Mouse (Mus musculus): Measurements from ENCODE around the gene Nrxn1. TPM values are rescaled to one million over a fixed set of nuclear protein-coding genes. Genes with fewer than 3 reads are reported as not detected.

The Nrxn1 gene
- polyA plus RNA-seq, 1 experiment: 0.05 TPM

- H3K27me3 ChIP-seq (ENCODE audit: control insufficient read depth, insufficient read depth, insufficient read length): no peaks in the 10 kb centered on the region
- no peak overlapping the region for H3K4me3 ChIP-seq
- H3K4me2 ChIP-seq (ENCODE audit: low read depth): peak overlapping the region; percentile 30
- H3K79me2 ChIP-seq (ENCODE audit: control insufficient read depth, insufficient read depth): no peaks in the 10 kb centered on the region
- TF ChIP-seq POLR2AphosphoS2 (IDR thresholded peaks at IDR 0.05; ENCODE audit: insufficient read length, low read depth) (no peak), REST (IDR thresholded peaks at IDR 0.05; ENCODE audit: insufficient read depth, insufficient read length) (no peak)
- no peaks in the 10 kb centered on the region for H3K36me3 ChIP-seq (ENCODE audit: control insufficient read depth, insufficient read depth)
- H3ac ChIP-seq (ENCODE audit: control insufficient read depth, insufficient read length): no peak overlapping the region
These were observed 1005.1 kb downstream of the Nrxn1 start for GRCm38 (mm10) chr17:90087616-90088313.

GRCm38 (mm10) chr17:90086826-90087225, 1006.0 kb downstream of the Nrxn1 start:
- Histone ChIP-seq H3K36me3 (ENCODE audit: control insufficient read depth, insufficient read depth) (no peaks in the 10 kb centered on the region), H3ac (ENCODE audit: control insufficient read depth, insufficient read length) (no peak overlapping the region), H3K27me3 (ENCODE audit: control insufficient read depth, insufficient read depth, insufficient read length) (no peaks in the 10 kb centered on the region), H3K4me3 (no peak overlapping the region), H3K79me2 (ENCODE audit: control insufficient read depth, insufficient read depth) (no peaks in the 10 kb centered on the region), H3K4me2 (ENCODE audit: low read depth) (no peak overlapping the region)
- TF ChIP-seq REST (IDR thresholded peaks at IDR 0.05; ENCODE audit: insufficient read depth, insufficient read length): no peak
- no peak for TF ChIP-seq SRF (IDR thresholded peaks at IDR 0.05; ENCODE audit: control insufficient read depth, insufficient read length, low read depth)
- no peak for TF ChIP-seq MYOD1 (IDR thresholded peaks at IDR 0.05; ENCODE audit: control insufficient read depth in 1 of 3, insufficient read length in 2 of 3, low read depth in 2 of 3)
- TF ChIP-seq USF1 (IDR thresholded peaks at IDR 0.05; ENCODE audit: low read depth): no peak

- Histone ChIP-seq H3K27me3 (ENCODE audit: control insufficient read depth, insufficient read depth, insufficient read length) (no peaks in the 10 kb centered on the region), H3K36me3 (ENCODE audit: control insufficient read depth, insufficient read depth) (no peaks in the 10 kb centered on the region), H3K4me3 (no peak overlapping the region), H3ac (ENCODE audit: control insufficient read depth, insufficient read length) (no peak overlapping the region), H3K4me2 (ENCODE audit: low read depth) (no peak overlapping the region), H3K79me2 (ENCODE audit: control insufficient read depth, insufficient read depth) (no peaks in the 10 kb centered on the region)
- TF ChIP-seq MAX (IDR thresholded peaks at IDR 0.05; ENCODE audit: low read depth) (no peak), MYOD1 (IDR thresholded peaks at IDR 0.05; ENCODE audit: control insufficient read depth in 1 of 3, insufficient read length in 2 of 3, low read depth in 2 of 3) (no peak), SRF (IDR thresholded peaks at IDR 0.05; ENCODE audit: control insufficient read depth, insufficient read length, low read depth) (no peak), TCF12 (IDR thresholded peaks at IDR 0.05; ENCODE audit: insufficient read depth, poor library complexity, severe bottlenecking) (no peak), POLR2AphosphoS2 (IDR thresholded peaks at IDR 0.05; ENCODE audit: insufficient read length, low read depth) (no peak), POLR2A (IDR thresholded peaks at IDR 0.05; ENCODE audit: insufficient read length, low read depth) (no peak), MYOG (IDR thresholded peaks at IDR 0.05; ENCODE audit: control insufficient read depth in 1 of 3, insufficient read depth in 1 of 3, insufficient read length in 2 of 3, low read depth in 2 of 3) (no peak), TCF3 (IDR thresholded peaks at IDR 0.05; ENCODE audit: insufficient read length, low read depth) (no peak), CEBPB (IDR thresholded peaks at IDR 0.05; ENCODE audit: insufficient read depth, poor library complexity, severe bottlenecking) (no peak), REST (IDR thresholded peaks at IDR 0.05; ENCODE audit: insufficient read depth, insufficient read length) (no peak), USF1 (IDR thresholded peaks at IDR 0.05; ENCODE audit: low read depth) (no peak), E2F4 (IDR thresholded peaks at IDR 0.05; ENCODE audit: insufficient read depth) (no peak)
These were observed 1013.9 kb downstream of the Nrxn1 start for GRCm38 (mm10) chr17:90079003-90079402.

GRCm38 (mm10) chr17:90078488-90078887, 1014.4 kb downstream of the Nrxn1 start:
- no peaks in the 10 kb centered on the region for H3K79me2 ChIP-seq (ENCODE audit: control insufficient read depth, insufficient read depth)
- no peak overlapping the region for H3K4me2 ChIP-seq (ENCODE audit: low read depth)
- TF ChIP-seq TCF3 (IDR thresholded peaks at IDR 0.05; ENCODE audit: insufficient read length, low read depth) (no peak), POLR2A (IDR thresholded peaks at IDR 0.05; ENCODE audit: insufficient read length, low read depth) (no peak), USF1 (IDR thresholded peaks at IDR 0.05; ENCODE audit: low read depth) (no peak), REST (IDR thresholded peaks at IDR 0.05; ENCODE audit: insufficient read depth, insufficient read length) (no peak), TCF12 (IDR thresholded peaks at IDR 0.05; ENCODE audit: insufficient read depth, poor library complexity, severe bottlenecking) (no peak), MYOG (IDR thresholded peaks at IDR 0.05; ENCODE audit: control insufficient read depth in 1 of 3, insufficient read depth in 1 of 3, insufficient read length in 2 of 3, low read depth in 2 of 3) (no peak), MAX (IDR thresholded peaks at IDR 0.05; ENCODE audit: low read depth) (no peak), MYOD1 (IDR thresholded peaks at IDR 0.05; ENCODE audit: control insufficient read depth in 1 of 3, insufficient read length in 2 of 3, low read depth in 2 of 3) (no peak), E2F4 (IDR thresholded peaks at IDR 0.05; ENCODE audit: insufficient read depth) (no peak), POLR2AphosphoS2 (IDR thresholded peaks at IDR 0.05; ENCODE audit: insufficient read length, low read depth) (no peak), CEBPB (IDR thresholded peaks at IDR 0.05; ENCODE audit: insufficient read depth, poor library complexity, severe bottlenecking) (no peak), SRF (IDR thresholded peaks at IDR 0.05; ENCODE audit: control insufficient read depth, insufficient read length, low read depth) (no peak)
- no peaks in the 10 kb centered on the region for H3K27me3 ChIP-seq (ENCODE audit: control insufficient read depth, insufficient read depth, insufficient read length)
- H3K4me3 ChIP-seq: no peak overlapping the region
- H3ac ChIP-seq (ENCODE audit: control insufficient read depth, insufficient read length): no peak overlapping the region
- H3K36me3 ChIP-seq (ENCODE audit: control insufficient read depth, insufficient read depth): no peaks in the 10 kb centered on the region

GRCm38 (mm10) chr17:90062866-90063265, 1030.0 kb downstream of the Nrxn1 start:
- H3K27me3 ChIP-seq (ENCODE audit: control insufficient read depth, insufficient read depth, insufficient read length): no peaks in the 10 kb centered on the region
- no peaks in the 10 kb centered on the region for H3K79me2 ChIP-seq (ENCODE audit: control insufficient read depth, insufficient read depth)
- no peak overlapping the region for H3K4me3 ChIP-seq
- no peaks in the 10 kb centered on the region for H3K36me3 ChIP-seq (ENCODE audit: control insufficient read depth, insufficient read depth)
- TF ChIP-seq TCF3 (IDR thresholded peaks at IDR 0.05; ENCODE audit: insufficient read length, low read depth) (no peak), TCF12 (IDR thresholded peaks at IDR 0.05; ENCODE audit: insufficient read depth, poor library complexity, severe bottlenecking) (no peak)
- H3K4me2 ChIP-seq (ENCODE audit: low read depth): no peak overlapping the region
- H3ac ChIP-seq (ENCODE audit: control insufficient read depth, insufficient read length): no peak overlapping the region
